Mouse (Mus musculus) CH12.LX (cell line): Measurements from ENCODE around the gene Prkca. TPM values are rescaled to one million over a fixed set of nuclear protein-coding genes. Genes with fewer than 3 reads are reported as not detected.
A peak's percentile ranks its signal among the peaks of the same experiment; 100 is the strongest.

Source experiments
- DNase-seq: peaks from one replicate; pipeline ENCODE4 v3.0.0-alpha.2; 2013; ENCODE audit errors: extremely low read depth
- H3K27ac ChIP-seq: 2 replicates; pipeline ENCODE4 v1.5.1; 2012; ENCODE audit warnings: low read depth, mild to moderate bottlenecking, control low read depth, moderate library complexity; ENCODE audit not compliant: insufficient read depth
- H3K27me3 ChIP-seq: replicated peaks from 2 replicates; pipeline ENCODE3; 2012; ENCODE audit warnings: inconsistent platforms
- H3K36me3 ChIP-seq, 2 experiments: replicated peaks in 1 of 2; 2 replicates each; pipeline versions ENCODE3 to v1.6.1; 2012; ENCODE audit warnings: inconsistent platforms in 1 of 2, low read length in 1 of 2, mild to moderate bottlenecking in 1 of 2, mixed read lengths in 1 of 2, moderate library complexity in 1 of 2; ENCODE audit not compliant: control insufficient read depth in 1 of 2, insufficient read depth in 1 of 2
- H3K4me1 ChIP-seq, 2 experiments: 2 replicates each; pipeline ENCODE4 v1.6.1; 2012; ENCODE audit warnings: inconsistent platforms in 1 of 2, moderate library complexity in 1 of 2; ENCODE audit not compliant: insufficient read depth in 2 of 2, control insufficient read depth in 1 of 2
- H3K4me2 ChIP-seq: 2 replicates; pipeline ENCODE4 v1.6.1; 2012; ENCODE audit warnings: low read depth, mild to moderate bottlenecking, control low read depth; ENCODE audit not compliant: poor library complexity, insufficient read depth, severe bottlenecking
- H3K4me3 ChIP-seq, 3 experiments: fragments of 150-350 bp in 1 of 3; sonication (generic) in 1 of 3; replicated peaks in 1 of 3; 2 replicates each; pipeline versions ENCODE3 to v1.5.1; 2011 to 2012; ENCODE audit warnings: low read depth in 2 of 3, low read length in 2 of 3, mild to moderate bottlenecking in 2 of 3, moderate library complexity in 2 of 3, control low read depth in 1 of 3, improper control_type of control experiment in 1 of 3, inconsistent platforms in 1 of 3, mixed read lengths in 1 of 3; ENCODE audit not compliant: poor library complexity in 1 of 3
- H3K79me2 ChIP-seq: replicated peaks from 2 replicates; pipeline ENCODE4 v1.6.1; 2012; ENCODE audit warnings: mild to moderate bottlenecking, moderate library complexity; ENCODE audit not compliant: control insufficient read depth, poor library complexity, insufficient read depth, severe bottlenecking; ENCODE audit errors: extremely low read depth
- H3K9ac ChIP-seq: 2 replicates; pipeline ENCODE4 v1.6.1; 2012; ENCODE audit warnings: low read depth, mild to moderate bottlenecking, control low read depth, moderate library complexity; ENCODE audit not compliant: insufficient read depth
- H3K9me3 ChIP-seq: replicated peaks from 2 replicates; pipeline ENCODE3; 2012; ENCODE audit warnings: low read length, inconsistent platforms, mixed read lengths
- BHLHE40 ChIP-seq: IDR thresholded peaks from 2 replicates; pipeline ENCODE4 v1.6.1; 2011; ENCODE audit warnings: mild to moderate bottlenecking, low read depth, low read length, improper control_type of control experiment
- CHD1 ChIP-seq: IDR thresholded peaks from 2 replicates; pipeline ENCODE4 v1.6.1; 2012; ENCODE audit warnings: low read depth, low read length, improper control_type of control experiment, inconsistent platforms
- CHD2 ChIP-seq: IDR thresholded peaks from 2 replicates; pipeline ENCODE4 v1.6.1; 2011; ENCODE audit warnings: low read length, improper control_type of control experiment
- E2F4 ChIP-seq: IDR thresholded peaks from 2 replicates; pipeline ENCODE4 v1.6.1; 2011; ENCODE audit warnings: low read depth, low read length, improper control_type of control experiment; ENCODE audit not compliant: insufficient replicate concordance
- ELF1 ChIP-seq: IDR thresholded peaks from 2 replicates; pipeline ENCODE4 v1.6.1; 2014; ENCODE audit warnings: low read depth, mild to moderate bottlenecking, inconsistent platforms, low read length, improper control_type of control experiment
- EP300 ChIP-seq: IDR thresholded peaks from 2 replicates; pipeline ENCODE4 v1.6.1; 2011; ENCODE audit warnings: low read length, improper control_type of control experiment
- GABPA ChIP-seq: IDR thresholded peaks from 2 replicates; pipeline ENCODE4 v1.6.1; 2012; ENCODE audit warnings: low read depth, low read length, improper control_type of control experiment, inconsistent platforms; ENCODE audit not compliant: insufficient replicate concordance
- HCFC1 ChIP-seq: IDR thresholded peaks from 2 replicates; pipeline ENCODE4 v1.6.1; 2012; ENCODE audit warnings: low read depth, mild to moderate bottlenecking, inconsistent platforms, low read length, improper control_type of control experiment
- JUND ChIP-seq: conservative IDR thresholded peaks from 2 replicates; pipeline ENCODE4 v1.6.1; 2011; ENCODE audit warnings: low read depth, low read length, improper control_type of control experiment
- KAT2A ChIP-seq: IDR thresholded peaks from 2 replicates; pipeline ENCODE4 v1.6.1; 2012; ENCODE audit warnings: low read length, improper control_type of control experiment, inconsistent platforms; ENCODE audit not compliant: insufficient replicate concordance
- MAX ChIP-seq: IDR thresholded peaks from 2 replicates; pipeline ENCODE4 v1.6.1; 2011; ENCODE audit warnings: low read length, improper control_type of control experiment
- MEF2A ChIP-seq: IDR thresholded peaks from 2 replicates; pipeline ENCODE4 v1.6.1; 2014; ENCODE audit warnings: low read depth, mild to moderate bottlenecking, inconsistent platforms, low read length, improper control_type of control experiment, borderline replicate concordance
- MXI1 ChIP-seq: IDR thresholded peaks from 2 replicates; pipeline ENCODE4 v1.6.1; 2011; ENCODE audit warnings: mild to moderate bottlenecking, low read depth, low read length, improper control_type of control experiment
- PAX5 ChIP-seq: IDR thresholded peaks from 2 replicates; pipeline ENCODE4 v1.6.1; 2012; ENCODE audit warnings: low read length, inconsistent platforms, mixed read lengths
- POLR2A ChIP-seq: IDR thresholded peaks from 2 replicates; pipeline ENCODE4 v1.6.1; 2011; ENCODE audit warnings: low read depth, mild to moderate bottlenecking, improper control_type of control experiment, low read length
- RCOR1 ChIP-seq: conservative IDR thresholded peaks from 2 replicates; pipeline ENCODE4 v1.6.1; 2012; ENCODE audit warnings: low read depth, mild to moderate bottlenecking, inconsistent platforms, low read length, improper control_type of control experiment
- SIN3A ChIP-seq: IDR thresholded peaks from 2 replicates; pipeline ENCODE4 v1.6.1; 2012; ENCODE audit warnings: low read length, improper control_type of control experiment, inconsistent platforms
- TCF12 ChIP-seq: IDR thresholded peaks from 2 replicates; pipeline ENCODE4 v1.6.1; 2014; ENCODE audit warnings: low read depth, mild to moderate bottlenecking, inconsistent platforms, low read length, improper control_type of control experiment
- UBTF ChIP-seq: IDR thresholded peaks from 2 replicates; pipeline ENCODE4 v1.6.1; 2012; ENCODE audit warnings: low read depth, mild to moderate bottlenecking, inconsistent platforms, low read length, improper control_type of control experiment, moderate library complexity
- USF1 ChIP-seq: IDR thresholded peaks from 2 replicates; pipeline ENCODE4 v1.6.1; 2014; ENCODE audit warnings: low read depth, mild to moderate bottlenecking, inconsistent platforms, low read length, improper control_type of control experiment
- USF2 ChIP-seq: conservative IDR thresholded peaks from 2 replicates; pipeline ENCODE4 v1.6.1; 2011; ENCODE audit warnings: low read depth, low read length, improper control_type of control experiment
- ZKSCAN1 ChIP-seq: IDR thresholded peaks from 2 replicates; pipeline ENCODE4 v1.6.1; 2012; ENCODE audit warnings: low read depth, inconsistent platforms, low read length, improper control_type of control experiment, borderline replicate concordance
- ZMIZ1 ChIP-seq: IDR thresholded peaks from 2 replicates; pipeline ENCODE4 v1.6.1; 2012; ENCODE audit warnings: low read depth, mild to moderate bottlenecking, inconsistent platforms, low read length, improper control_type of control experiment
- ZNF384 ChIP-seq: IDR thresholded peaks from 2 replicates; pipeline ENCODE4 v1.6.1; 2012; ENCODE audit warnings: low read depth, low read length, improper control_type of control experiment, inconsistent platforms
- dilution Hi-C: fragments of 300-500 bp; cut with MboI; formaldehyde crosslinking; loops from 2 replicates; pipeline ENCODE4 v1.14.3; 2020; ENCODE audit warnings: low sequenced_read_pairs; ENCODE audit not compliant: extremely low pct_unique_long_range_greater_than_20kb, extremely low pct_ligation_motif_present
- in situ Hi-C: fragments of 300-500 bp; cut with MboI; formaldehyde crosslinking; loops from 3 replicates; pipeline ENCODE4 v1.14.3; 2019; ENCODE audit warnings: low sequenced_read_pairs, low pct_ligation_motif_present, low pct_unique_long_range_greater_than_20kb, mixed read lengths
- polyA plus RNA-seq: library from polyadenylated mRNA; unstranded; fragments of >175 nt; gene quantifications from 2 replicates; pipeline ENCODE4 v1.2.1, GENCODE M21; 2012; ENCODE audit warnings: low read depth; ENCODE audit not compliant: insufficient read length
- total RNA-seq, 2 experiments: library from RNA; depleted of rRNA; stranded (reverse); fragments of 300-350 nt in 1 of 2; fragments of >200 nt in 1 of 2; gene quantifications; 2 replicates each; pipeline ENCODE4 v1.2.3; 2012 to 2014

Gene Prkca
- total and polyA plus RNA-seq, 3 experiments = 40.0 to 107 (median 43.7) TPM

DNA sequence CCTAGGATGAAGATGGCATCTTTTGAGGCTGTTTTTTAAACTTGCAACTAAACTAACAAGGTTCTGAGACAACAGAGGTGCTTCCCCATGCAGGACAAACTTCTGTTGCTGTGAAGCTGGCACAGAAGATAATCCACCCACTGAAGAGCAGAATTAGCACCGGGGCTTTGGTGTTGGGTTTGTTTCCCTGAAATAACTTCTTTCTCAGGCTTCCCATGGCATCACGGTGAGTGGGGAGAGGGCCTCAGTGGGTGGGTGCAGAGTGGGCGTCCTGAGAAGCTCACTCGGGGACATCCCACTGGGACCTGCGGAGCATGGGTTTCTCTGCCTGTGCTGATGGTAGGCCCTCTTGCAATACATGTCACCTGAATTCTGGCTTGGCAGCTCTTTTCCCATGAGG lies 161.3 kb downstream of the Prkca start:
- dilution Hi-C loops (no loop called here), in situ Hi-C loops (no loop called here)
- Histone ChIP-seq H3K4me2 (no peak overlapping the region), H3K4me3 (no peak overlapping the region), H3K9ac (no peak overlapping the region), H3K9me3 (no peaks in the 10 kb centered on the region), H3K27ac (no peak overlapping the region), H3K79me2 (no peaks in the 10 kb centered on the region), H3K36me3 (peaks cover 4 to 60% of the 10 kb centered on the region in 2 experiments), H3K27me3 (no peaks in the 10 kb centered on the region), H3K4me1 (peaks cover 30 to 82% of the 10 kb centered on the region in 2 experiments)
- TF ChIP-seq CHD2 = no peak
- TF ChIP-seq RCOR1 = no peak
- no peak for TF ChIP-seq EP300
- no peak for TF ChIP-seq BHLHE40
- no peak for TF ChIP-seq MEF2A
- no peak for TF ChIP-seq ZNF384
- TF ChIP-seq PAX5 = no peak
- no peak for TF ChIP-seq KAT2A
- no peak for TF ChIP-seq POLR2A
- TF ChIP-seq ZMIZ1 = no peak
- no peak for TF ChIP-seq ELF1
- no peak for DNase-seq

GRCm38 (mm10) chr11:108181012-108181713 lies 162.6 kb downstream of the Prkca start:
- peak overlapping the region; percentile 41 for H3K4me2 ChIP-seq
- dilution Hi-C loops = no loop called here
- H3K9ac ChIP-seq = no peak overlapping the region
- no peaks in the 10 kb centered on the region for H3K79me2 ChIP-seq
- H3K36me3 ChIP-seq = peaks cover 0 to 55% of the 10 kb centered on the region in 2 experiments
- no peak overlapping the region for H3K4me3 ChIP-seq
- H3K27ac ChIP-seq = no peak overlapping the region
- TF ChIP-seq TCF12 (no peak), USF1 (no peak), ZNF384 (peak; percentile 49; the same call in 1 of the 2 replicates), RCOR1 (no peak), POLR2A (0 out of 2 replicates have a peak, but pooled peaks have one; percentile 9), ZMIZ1 (no peak)
- TF ChIP-seq, all 38 proteins: peak for 2
- no peaks in the 10 kb centered on the region for H3K9me3 ChIP-seq
- H3K4me1 ChIP-seq = peaks cover 30 to 83% of the 10 kb centered on the region in 2 experiments
- no peaks in the 10 kb centered on the region for H3K27me3 ChIP-seq
- in situ Hi-C loops = no loop called here
- no peak for DNase-seq

DNA sequence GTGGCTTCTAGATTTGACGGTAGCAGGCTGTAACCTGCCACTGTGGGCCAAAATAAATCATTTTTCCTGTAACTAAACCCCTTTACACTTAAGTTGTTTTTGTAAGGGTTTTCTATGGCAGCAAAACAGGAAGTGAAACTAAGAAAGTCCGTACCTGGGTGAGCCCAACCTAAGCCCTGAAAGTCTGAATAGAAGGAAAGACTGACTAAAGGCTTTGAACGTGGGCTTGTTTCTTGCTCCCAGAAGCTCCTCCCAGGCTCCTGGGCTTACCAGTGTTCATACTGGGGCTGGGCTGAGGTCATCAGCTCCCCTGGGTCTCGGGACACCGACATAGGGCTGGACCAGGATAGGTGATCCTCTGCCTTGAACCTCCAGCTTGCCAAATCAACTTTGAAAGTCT lies 164.9 kb downstream of the Prkca start:
- H3K36me3 ChIP-seq = peaks cover 0 to 42% of the 10 kb centered on the region in 2 experiments
- no peak overlapping the region for H3K4me3 ChIP-seq
- dilution Hi-C loops = no loop called here
- peak overlapping the region; percentile 67 for H3K27ac ChIP-seq
- DNase-seq = peak; percentile 90
- H3K9ac ChIP-seq = peak overlapping the region; percentile 8; the same call in 1 of the 2 replicates
- peaks cover 34 to 81% of the 10 kb centered on the region in 2 experiments for H3K4me1 ChIP-seq
- H3K27me3 ChIP-seq = no peaks in the 10 kb centered on the region
- in situ Hi-C loops = no loop called here
- H3K4me2 ChIP-seq = peak overlapping the region; percentile 19
- H3K9me3 ChIP-seq = no peaks in the 10 kb centered on the region
- no peaks in the 10 kb centered on the region for H3K79me2 ChIP-seq
- peak; percentile 67 for TF ChIP-seq ZMIZ1
- no peak for TF ChIP-seq GABPA
- TF ChIP-seq MXI1 = peak; percentile 52; the same call in 1 of the 2 replicates
- TF ChIP-seq KAT2A = 0 out of 2 replicates have a peak, but pooled peaks have one; percentile 52
- TF ChIP-seq USF2 = no peak
- peak; percentile 35; the same call in 1 of the 2 replicates for TF ChIP-seq POLR2A
- peak; percentile 96 for TF ChIP-seq MEF2A
- peak; percentile 67; the same call in 1 of the 2 replicates for TF ChIP-seq MAX
- TF ChIP-seq JUND = peak; percentile 93
- TF ChIP-seq EP300 = peak; percentile 99
- TF ChIP-seq SIN3A = peak; percentile 77; the same call in 1 of the 2 replicates
- TF ChIP-seq ZKSCAN1 = no peak
- TF ChIP-seq HCFC1 = peak; percentile 46
- 0 out of 2 replicates have a peak, but pooled peaks have one; percentile 39 for TF ChIP-seq E2F4
- TF ChIP-seq UBTF = 0 out of 2 replicates have a peak, but pooled peaks have one; percentile 57
- peak; percentile 76; the same call in 1 of the 2 replicates for TF ChIP-seq CHD1
